ENCODE assay signal across 17 mouse cellular contexts in the genomic region with DNA sequence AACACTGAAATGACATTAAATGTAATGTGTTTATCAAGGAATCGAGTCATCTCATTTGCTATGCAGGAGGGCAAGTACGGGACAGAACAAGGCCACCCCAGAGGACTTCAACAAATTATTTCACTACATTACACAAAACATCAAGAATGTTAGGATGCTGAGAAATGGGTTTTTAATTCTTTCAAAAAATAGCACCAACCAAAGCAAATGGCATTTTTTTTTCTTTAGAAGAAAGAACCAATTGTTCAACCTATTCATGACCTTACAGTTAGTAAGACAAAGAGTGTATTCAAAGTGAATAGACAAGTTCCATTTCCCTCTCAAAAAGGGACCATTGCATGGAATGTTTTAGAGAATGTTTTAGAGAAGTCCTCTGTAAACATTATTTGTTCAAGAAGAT.
"Had no signal": no experiment of that assay in that cellular context is flagged by ENCODE, and none has a peak within 500 bp of the region (broad histone marks: within the 10 kb centered on the region; RNA-seq: fewer than 3 reads in every experiment).

No protein-coding gene starts in this region.

- ATAC-seq: midbrain, embryonic 15.5 days had no signal

- H3K27ac ChIP-seq: layer of hippocampus, adult 2 months; liver, embryonic 13.5 days; midbrain, embryonic 12.5 days; midbrain, embryonic 15.5 days; neural tube, embryonic 13.5 days; stomach, postnatal 0 days had no signal

- H3K27me3 ChIP-seq: liver, embryonic 13.5 days; midbrain, embryonic 12.5 days; midbrain, embryonic 15.5 days; neural tube, embryonic 13.5 days had no signal

- H3K36me3 ChIP-seq: liver, embryonic 13.5 days; midbrain, embryonic 12.5 days; midbrain, embryonic 15.5 days; neural tube, embryonic 13.5 days had no signal

- H3K4me3 ChIP-seq: layer of hippocampus, adult 2 months; liver, embryonic 13.5 days; midbrain, embryonic 12.5 days; midbrain, embryonic 15.5 days; neural tube, embryonic 13.5 days had no signal

- H3K4me2 ChIP-seq: liver, embryonic 13.5 days; midbrain, embryonic 12.5 days; midbrain, embryonic 15.5 days; neural tube, embryonic 13.5 days had no signal

- H3K9me3 ChIP-seq: liver, embryonic 13.5 days; midbrain, embryonic 12.5 days; midbrain, embryonic 15.5 days; neural tube, embryonic 13.5 days had no signal

- H3K4me1 ChIP-seq: liver, embryonic 13.5 days had no signal

- DNase-seq: kidney, adult 9 months; kidney, postnatal 14 days; kidney, postnatal 4 days; layer of hippocampus, adult 9-11 months; liver, embryonic 13.5 days; lung, adult 2 months; lung, postnatal 14 days; lung, postnatal 4 days; right cerebral cortex, postnatal 4 days; thymus, adult 2 months; thymus, postnatal 14 days; thymus, postnatal 4 days had no signal

- H3K9ac ChIP-seq: liver, embryonic 13.5 days; midbrain, embryonic 12.5 days; midbrain, embryonic 15.5 days; neural tube, embryonic 13.5 days had no signal
